Mouse (Mus musculus): Measurements from ENCODE around the gene Olfr486. TPM values are rescaled to one million over a fixed set of nuclear protein-coding genes. Genes with fewer than 3 reads are reported as not detected.
"Not testable (repeated sequence)": the region's sequence is repeated elsewhere in the genome, so short reads cannot be mapped to it uniquely, and the experiment has no call there.

Gene Olfr486
- polyA plus RNA-seq (2016; fragmentation: Nextera tagmentation; extraction: Ambion mirVana), result not detected in 2 replicates

- WGBS, result 93% methylated on average over 1 of the region's 1 CpGs
- not testable (repeated sequence) for H3K27ac ChIP-seq; H3K27me3 ChIP-seq; H3K4me1 ChIP-seq; H3K9ac ChIP-seq; H3K9me3 ChIP-seq; H3K4me3 ChIP-seq; H3K4me2 ChIP-seq (replicated peaks); H3K36me3 ChIP-seq; ATAC-seq (ENCODE audit: insufficient number of reproducible peaks, insufficient read depth, low FRiP score, low TSS enrichment)
Measured at GRCm38 (mm10) chr7:108172642-108173041, at the start of gene Olfr486. TSS of gene Olfr486 (minus strand) at chr7:108172742.

- H3K27me3 ChIP-seq; H3K4me3 ChIP-seq; H3K27ac ChIP-seq; H3K36me3 ChIP-seq; ATAC-seq (ENCODE audit: insufficient number of reproducible peaks, insufficient read depth, low FRiP score, low TSS enrichment); H3K4me2 ChIP-seq (replicated peaks); H3K4me1 ChIP-seq; H3K9me3 ChIP-seq; H3K9ac ChIP-seq: not testable (repeated sequence)
Measured at GRCm38 (mm10) chr7:108214536-108214935, 42.0 kb upstream of the Olfr486 start, which contains the start of gene Olfr487. TSS of gene Olfr487 (minus strand) at chr7:108214636.

GRCm38 (mm10) chr7:108196938-108197337, 24.4 kb upstream of the Olfr486 start:
- Histone ChIP-seq H3K4me2 (replicated peaks) (no peak overlapping the region), H3K27ac (no peak overlapping the region), H3K9ac (no peak overlapping the region), H3K27me3 (no peaks in the 10 kb centered on the region), H3K4me1 (no peaks in the 10 kb centered on the region), H3K36me3 (no peaks in the 10 kb centered on the region), H3K9me3 (no peaks in the 10 kb centered on the region), H3K4me3 (no peak overlapping the region)
- 54% methylated on average over 6 of the region's 6 CpGs for WGBS
- ATAC-seq (ENCODE audit: insufficient number of reproducible peaks, insufficient read depth, low FRiP score, low TSS enrichment), result no peak

GRCm38 (mm10) chr7:108196337-108196736, 23.8 kb upstream of the Olfr486 start:
- H3K9ac ChIP-seq; H3K4me2 ChIP-seq (replicated peaks); H3K27me3 ChIP-seq; H3K27ac ChIP-seq; H3K9me3 ChIP-seq; ATAC-seq (ENCODE audit: insufficient number of reproducible peaks, insufficient read depth, low FRiP score, low TSS enrichment); H3K36me3 ChIP-seq; H3K4me1 ChIP-seq; H3K4me3 ChIP-seq: not testable (repeated sequence)
- 52% methylated on average over 3 of the region's 3 CpGs for WGBS

- not testable (repeated sequence) for H3K27me3 ChIP-seq; H3K4me2 ChIP-seq (replicated peaks); H3K9ac ChIP-seq; H3K4me1 ChIP-seq; H3K36me3 ChIP-seq; H3K9me3 ChIP-seq; H3K27ac ChIP-seq; H3K4me3 ChIP-seq; ATAC-seq (ENCODE audit: insufficient number of reproducible peaks, insufficient read depth, low FRiP score, low TSS enrichment)
- 56% methylated on average over 1 of the region's 1 CpGs for WGBS
Measured at GRCm38 (mm10) chr7:108192714-108193113, 20.2 kb upstream of the Olfr486 start.

- not testable (repeated sequence) for H3K27me3 ChIP-seq; H3K4me1 ChIP-seq; H3K27ac ChIP-seq; H3K36me3 ChIP-seq; H3K9ac ChIP-seq; ATAC-seq (ENCODE audit: insufficient number of reproducible peaks, insufficient read depth, low FRiP score, low TSS enrichment); H3K9me3 ChIP-seq; H3K4me3 ChIP-seq; H3K4me2 ChIP-seq (replicated peaks)
- 53% methylated on average over 2 of the region's 2 CpGs for WGBS
Measured at GRCm38 (mm10) chr7:108191196-108191595, 18.7 kb upstream of the Olfr486 start.

GRCm38 (mm10) chr7:108185237-108185636, 12.7 kb upstream of the Olfr486 start:
- not testable (repeated sequence) for ATAC-seq (ENCODE audit: insufficient number of reproducible peaks, insufficient read depth, low FRiP score, low TSS enrichment); H3K27ac ChIP-seq; H3K9me3 ChIP-seq; H3K4me1 ChIP-seq; H3K4me3 ChIP-seq; H3K27me3 ChIP-seq; H3K4me2 ChIP-seq (replicated peaks); H3K9ac ChIP-seq; H3K36me3 ChIP-seq
- WGBS, result 89% methylated on average over 2 of the region's 2 CpGs

- WGBS, result 77% methylated on average over 3 of the region's 3 CpGs
- not testable (repeated sequence) for H3K9me3 ChIP-seq; H3K4me2 ChIP-seq (replicated peaks); H3K27me3 ChIP-seq; ATAC-seq (ENCODE audit: insufficient number of reproducible peaks, insufficient read depth, low FRiP score, low TSS enrichment); H3K36me3 ChIP-seq; H3K4me3 ChIP-seq; H3K27ac ChIP-seq; H3K4me1 ChIP-seq; H3K9ac ChIP-seq
Measured at GRCm38 (mm10) chr7:108184401-108184800, 11.9 kb upstream of the Olfr486 start.

GRCm38 (mm10) chr7:108159771-108160170, 12.8 kb downstream of the Olfr486 start, which contains the start of gene Olfr485:
TSS of gene Olfr485 (minus strand) at chr7:108159871.
- no peaks in the 10 kb centered on the region for H3K4me1 ChIP-seq
- H3K9me3 ChIP-seq, result no peaks in the 10 kb centered on the region
- H3K4me2 ChIP-seq (replicated peaks), result no peak within 1 kb of the TSS
- H3K27me3 ChIP-seq, result no peaks in the 10 kb centered on the region
- H3K9ac ChIP-seq, result no peak within 1 kb of the TSS
- no peak within 1 kb of the TSS for H3K27ac ChIP-seq
- ATAC-seq (ENCODE audit: insufficient number of reproducible peaks, insufficient read depth, low FRiP score, low TSS enrichment), result no peak
- H3K36me3 ChIP-seq, result no peaks in the 10 kb centered on the region
- no peak within 1 kb of the TSS for H3K4me3 ChIP-seq

GRCm38 (mm10) chr7:108127349-108127748, 45.2 kb downstream of the Olfr486 start, which contains the start of gene Olfr484:
TSS of gene Olfr484 (minus strand) at chr7:108127449.
- H3K4me2 ChIP-seq (replicated peaks), result no peak within 1 kb of the TSS
- H3K27me3 ChIP-seq, result no peaks in the 10 kb centered on the region
- H3K4me3 ChIP-seq, result no peak within 1 kb of the TSS
- H3K9ac ChIP-seq, result no peak within 1 kb of the TSS
- no peaks in the 10 kb centered on the region for H3K4me1 ChIP-seq
- no peak for ATAC-seq (ENCODE audit: insufficient number of reproducible peaks, insufficient read depth, low FRiP score, low TSS enrichment)
- H3K36me3 ChIP-seq, result no peaks in the 10 kb centered on the region
- H3K9me3 ChIP-seq, result no peaks in the 10 kb centered on the region
- H3K27ac ChIP-seq, result no peak within 1 kb of the TSS

Other genes with a start within 250 kb of the Olfr486 start
- not detected in 2 replicates for gene Olfr473, start 242.3 kb downstream of the Olfr486 start, polyA plus RNA-seq (2016; fragmentation: Nextera tagmentation; extraction: Ambion mirVana)
- gene Olfr474, start 218.1 kb downstream of the Olfr486 start, polyA plus RNA-seq (2016; fragmentation: Nextera tagmentation; extraction: Ambion mirVana), result not detected in 2 replicates
- gene Olfr476, start 207.9 kb downstream of the Olfr486 start, polyA plus RNA-seq (2016; fragmentation: Nextera tagmentation; extraction: Ambion mirVana), result not detected in 2 replicates
- gene Olfr477, start 186.0 kb downstream of the Olfr486 start, polyA plus RNA-seq (2016; fragmentation: Nextera tagmentation; extraction: Ambion mirVana), result not detected in 2 replicates
- gene Olfr478, start 138.8 kb downstream of the Olfr486 start, polyA plus RNA-seq (2016; fragmentation: Nextera tagmentation; extraction: Ambion mirVana), result not detected in 2 replicates
- not detected in 2 replicates for gene Olfr479, start 122.0 kb downstream of the Olfr486 start, polyA plus RNA-seq (2016; fragmentation: Nextera tagmentation; extraction: Ambion mirVana)
- gene Olfr480, start 105.4 kb downstream of the Olfr486 start, polyA plus RNA-seq (2016; fragmentation: Nextera tagmentation; extraction: Ambion mirVana), result not detected in 2 replicates
- gene Olfr481, start 92.9 kb downstream of the Olfr486 start, polyA plus RNA-seq (2016; fragmentation: Nextera tagmentation; extraction: Ambion mirVana), result not detected in 2 replicates
- not detected in 2 replicates for gene Olfr482, start 75.2 kb downstream of the Olfr486 start, polyA plus RNA-seq (2016; fragmentation: Nextera tagmentation; extraction: Ambion mirVana)
- gene Olfr483, start 71.9 kb downstream of the Olfr486 start, polyA plus RNA-seq (2016; fragmentation: Nextera tagmentation; extraction: Ambion mirVana), result not detected in 2 replicates
- gene Olfr484, start 45.3 kb downstream of the Olfr486 start, polyA plus RNA-seq (2016; fragmentation: Nextera tagmentation; extraction: Ambion mirVana), result not detected in 2 replicates
- gene Olfr485, start 12.9 kb downstream of the Olfr486 start, polyA plus RNA-seq (2016; fragmentation: Nextera tagmentation; extraction: Ambion mirVana), result not detected in 2 replicates
- not detected in 2 replicates for gene Olfr487, start 41.9 kb upstream of the Olfr486 start, polyA plus RNA-seq (2016; fragmentation: Nextera tagmentation; extraction: Ambion mirVana)
- gene Olfr488, start 85.6 kb upstream of the Olfr486 start, polyA plus RNA-seq (2016; fragmentation: Nextera tagmentation; extraction: Ambion mirVana), result not detected in 2 replicates
- not detected in 2 replicates for gene Olfr490, start 116.2 kb upstream of the Olfr486 start, polyA plus RNA-seq (2016; fragmentation: Nextera tagmentation; extraction: Ambion mirVana)
- not detected in 2 replicates for gene Olfr491, start 140.7 kb upstream of the Olfr486 start, polyA plus RNA-seq (2016; fragmentation: Nextera tagmentation; extraction: Ambion mirVana)
- gene Olfr492, start 150.9 kb upstream of the Olfr486 start, polyA plus RNA-seq (2016; fragmentation: Nextera tagmentation; extraction: Ambion mirVana), result not detected in 2 replicates
- gene Olfr493, start 174.2 kb upstream of the Olfr486 start, polyA plus RNA-seq (2016; fragmentation: Nextera tagmentation; extraction: Ambion mirVana), result not detected in 2 replicates
- not detected in 2 replicates for gene Olfr494, start 192.6 kb upstream of the Olfr486 start, polyA plus RNA-seq (2016; fragmentation: Nextera tagmentation; extraction: Ambion mirVana)
- gene Olfr495, start 220.4 kb upstream of the Olfr486 start, polyA plus RNA-seq (2016; fragmentation: Nextera tagmentation; extraction: Ambion mirVana), result not detected in 2 replicates
- gene Olfr497, start 247.7 kb upstream of the Olfr486 start, polyA plus RNA-seq (2016; fragmentation: Nextera tagmentation; extraction: Ambion mirVana), result not detected in 2 replicates

All from embryonic facial prominence, embryonic 12.5 days (tissue).